Mouse (Mus musculus) intestine, embryonic 14.5 days (tissue): Measurements from ENCODE around the gene B4galt2. TPM values are rescaled to one million over a fixed set of nuclear protein-coding genes. Genes with fewer than 3 reads are reported as not detected.

Experiments
- ATAC-seq: fragments of 200-750 bp; cut with Nextera tagmentation; replicated peaks from 2 replicates; pipeline ENCODE4 v1.8.0; 2017; ENCODE audit warnings: low read depth, moderate number of reproducible peaks, moderate TSS enrichment, moderate library complexity; ENCODE audit not compliant: low FRiP score, low TSS enrichment
- DNase-seq: peaks from one replicate; pipeline ENCODE4 v3.0.0-alpha.2; 2018; ENCODE audit warnings: low spot score
- H3K27ac ChIP-seq: fragments of 300-500 bp; sonication (generic); 2 replicates; pipeline ENCODE4 v1.5.1; 2014; ENCODE audit warnings: low read depth, mild to moderate bottlenecking, control low read depth
- H3K27me3 ChIP-seq: fragments of 300-500 bp; sonication (generic); replicated peaks from 2 replicates; pipeline ENCODE4 v1.6.1; 2014; ENCODE audit warnings: low read length, control low read depth; ENCODE audit not compliant: control insufficient read depth, insufficient read depth
- H3K36me3 ChIP-seq: fragments of 300-500 bp; sonication (generic); 2 replicates; pipeline ENCODE4 v1.6.1; 2014; ENCODE audit warnings: low read length, control low read depth; ENCODE audit not compliant: control insufficient read depth, insufficient read depth
- H3K4me1 ChIP-seq: fragments of 300-500 bp; sonication (generic); replicated peaks from 2 replicates; pipeline ENCODE4 v1.6.1; 2014; ENCODE audit warnings: low read length, control low read depth, mixed read lengths; ENCODE audit not compliant: control insufficient read depth, insufficient read depth
- H3K4me2 ChIP-seq: fragments of 300-500 bp; sonication (generic); 2 replicates; pipeline ENCODE4 v1.6.1; 2014; ENCODE audit warnings: low read length
- H3K4me3 ChIP-seq: fragments of 300-500 bp; sonication (generic); 2 replicates; pipeline ENCODE4 v1.5.1; 2014; ENCODE audit warnings: low read depth, low read length, control low read depth, mixed read lengths
- H3K9ac ChIP-seq: fragments of 300-500 bp; sonication (generic); 2 replicates; pipeline ENCODE4 v1.6.1; 2014; ENCODE audit warnings: mild to moderate bottlenecking, low read length
- H3K9me3 ChIP-seq: fragments of 300-500 bp; sonication (generic); 2 replicates; pipeline ENCODE4 v1.6.1; 2016; ENCODE audit warnings: low read length, control low read depth; ENCODE audit not compliant: control insufficient read depth
- WGBS: fragments of 180-500 bp; shearing (Covaris S2); extraction: QIAGEN DNeasy Blood & Tissue Kit; methylation state at CpG from one replicate; pipeline ENCODE4 v1.1.7; 2014; 5-methylcytosine and 5-hydroxymethylcytosine counted together
- polyA plus RNA-seq: library from polyadenylated mRNA; unstranded; fragments of >200 nt; fragmentation: Nextera tagmentation; extraction: Ambion mirVana; gene quantifications from 2 replicates; pipeline ENCODE4 v1.2.1, GENCODE M21; 2014

B4galt2 gene
- polyA plus RNA-seq, 1 experiment from 2014 or later: 30.6 TPM

DNA sequence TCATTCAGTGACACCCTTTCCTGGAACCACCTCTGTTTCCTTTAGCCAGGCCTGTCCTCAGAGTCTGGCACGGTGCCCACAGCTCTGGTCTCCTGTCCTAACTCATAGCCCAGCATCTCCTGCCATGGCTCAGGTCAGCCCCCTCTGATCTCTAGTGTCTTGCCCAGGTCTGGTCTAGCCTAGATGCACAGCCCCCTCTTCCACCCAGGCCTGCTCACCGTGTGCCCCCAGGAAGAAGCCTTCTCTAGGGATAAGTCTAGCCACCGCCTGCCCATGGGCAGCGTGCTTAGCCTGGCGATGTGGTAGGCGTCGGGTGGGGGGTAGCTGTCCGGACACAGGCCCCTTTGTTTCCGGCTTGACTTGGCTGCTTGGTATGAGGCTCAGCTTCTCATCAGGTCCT, 28.1 kb downstream of the B4galt2 start:
- DNase-seq (no peak), ATAC-seq (no peak)
- Histone ChIP-seq H3K4me1 (no peaks in the 10 kb centered on the region), H3K4me2 (no peak overlapping the region), H3K36me3 (peaks cover 14% of the 10 kb centered on the region), H3K27ac (no peak overlapping the region), H3K9me3 (no peaks in the 10 kb centered on the region), H3K9ac (no peak overlapping the region), H3K27me3 (no peaks in the 10 kb centered on the region), H3K4me3 (no peak overlapping the region)
- 75% methylated on average over 9 of the region's 9 CpGs for WGBS

DNA sequence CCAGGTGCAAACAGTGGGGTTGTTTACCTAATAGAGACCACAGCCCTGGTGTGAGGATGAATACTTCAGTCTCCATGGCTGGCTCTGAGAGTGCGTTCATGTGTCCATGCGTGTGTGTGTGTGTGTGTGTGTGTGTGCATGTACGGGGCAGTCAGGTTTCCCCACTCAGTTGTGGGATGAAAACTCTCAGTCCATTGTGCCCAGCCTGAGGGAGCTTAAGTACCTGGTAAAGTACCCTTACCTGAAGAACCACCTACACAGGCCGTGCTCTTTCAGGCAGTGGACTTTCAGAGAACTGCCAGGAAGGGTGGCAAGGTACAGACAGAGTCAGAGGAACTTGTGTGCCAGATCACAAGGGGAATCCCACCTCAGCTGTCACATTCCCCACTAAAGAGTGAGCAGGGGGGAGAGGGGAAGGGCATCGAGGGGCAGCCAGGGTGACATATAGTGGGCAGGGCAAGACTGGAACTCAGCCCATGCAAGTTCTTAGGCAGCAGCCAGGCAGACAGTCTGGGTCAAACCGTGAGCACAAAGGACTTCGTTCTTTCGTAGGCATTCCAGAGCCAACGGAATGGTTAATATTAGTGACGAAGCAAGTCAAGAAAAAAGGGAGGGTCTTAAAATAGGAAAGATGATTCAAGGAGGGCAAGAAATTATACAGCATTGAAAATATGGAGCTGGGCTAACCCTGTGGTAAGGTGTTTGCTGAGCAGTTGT, 31.0 kb downstream of the B4galt2 start:
- Histone ChIP-seq H3K36me3 (peaks cover 7% of the 10 kb centered on the region), H3K9me3 (no peaks in the 10 kb centered on the region), H3K27me3 (no peaks in the 10 kb centered on the region), H3K4me2 (no peak overlapping the region), H3K4me3 (no peak overlapping the region), H3K9ac (no peak overlapping the region), H3K27ac (no peak overlapping the region), H3K4me1 (no peaks in the 10 kb centered on the region)
- ATAC-seq (no peak), DNase-seq (no peak)
- 82% methylated on average over 10 of the region's 10 CpGs for whole genome bisulfite sequencing

DNA sequence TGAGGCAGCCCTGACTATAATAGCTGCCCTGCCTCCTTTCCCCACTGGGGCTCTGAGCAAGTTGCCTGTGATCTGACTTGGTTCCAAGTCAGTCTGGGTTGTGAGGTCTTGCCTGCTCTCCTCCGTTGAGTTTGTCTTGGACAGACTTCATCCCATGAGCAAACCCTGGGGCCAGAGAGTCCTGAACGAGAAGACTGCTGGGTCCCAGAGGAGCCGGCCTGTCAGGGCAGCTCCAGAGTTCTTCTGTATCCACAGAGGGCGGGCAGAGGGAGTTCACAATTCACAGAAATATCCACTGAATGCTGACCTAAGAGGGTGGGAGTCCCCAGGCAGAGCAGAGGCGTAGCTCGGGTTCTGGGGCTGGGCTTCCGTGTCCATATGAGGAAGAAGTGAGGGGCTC, 32.4 kb downstream of the B4galt2 start:
- Histone ChIP-seq H3K27ac (no peak overlapping the region), H3K4me2 (no peak overlapping the region), H3K9me3 (no peaks in the 10 kb centered on the region), H3K27me3 (no peaks in the 10 kb centered on the region), H3K4me3 (no peak overlapping the region), H3K9ac (no peak overlapping the region), H3K36me3 (peaks cover 9% of the 10 kb centered on the region), H3K4me1 (no peaks in the 10 kb centered on the region)
- DNase-seq: no peak
- WGBS: 73% methylated on average over 7 of the region's 7 CpGs
- no peak for ATAC-seq

DNA sequence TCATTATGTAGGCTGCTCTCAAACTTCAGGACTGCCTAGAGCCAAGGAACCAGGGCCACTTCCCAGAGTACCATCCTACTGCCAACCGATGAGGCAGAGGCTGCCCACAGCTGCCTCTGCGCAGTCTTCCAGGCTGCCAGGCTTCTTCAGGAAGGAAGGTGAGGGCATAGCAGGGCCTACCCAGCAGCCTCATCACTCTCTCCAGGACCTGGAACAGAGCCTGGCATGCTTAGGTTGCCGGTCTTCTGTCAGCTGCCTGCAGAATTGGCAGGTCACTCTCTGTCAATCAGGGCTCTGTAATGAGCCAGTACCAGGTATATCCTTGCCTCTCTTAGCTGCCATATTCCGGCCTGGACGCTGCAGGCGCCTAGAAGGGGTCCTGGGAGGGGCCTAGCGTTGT, 33.1 kb downstream of the B4galt2 start:
- Histone ChIP-seq H3K4me3 (no peak overlapping the region), H3K27ac (no peak overlapping the region), H3K27me3 (no peaks in the 10 kb centered on the region), H3K9ac (no peak overlapping the region), H3K9me3 (no peaks in the 10 kb centered on the region), H3K4me2 (no peak overlapping the region), H3K36me3 (peaks cover 12% of the 10 kb centered on the region), H3K4me1 (no peaks in the 10 kb centered on the region)
- ATAC-seq (no peak), DNase-seq (no peak)
- 81% methylated on average over 7 of the region's 7 CpGs for WGBS

DNA sequence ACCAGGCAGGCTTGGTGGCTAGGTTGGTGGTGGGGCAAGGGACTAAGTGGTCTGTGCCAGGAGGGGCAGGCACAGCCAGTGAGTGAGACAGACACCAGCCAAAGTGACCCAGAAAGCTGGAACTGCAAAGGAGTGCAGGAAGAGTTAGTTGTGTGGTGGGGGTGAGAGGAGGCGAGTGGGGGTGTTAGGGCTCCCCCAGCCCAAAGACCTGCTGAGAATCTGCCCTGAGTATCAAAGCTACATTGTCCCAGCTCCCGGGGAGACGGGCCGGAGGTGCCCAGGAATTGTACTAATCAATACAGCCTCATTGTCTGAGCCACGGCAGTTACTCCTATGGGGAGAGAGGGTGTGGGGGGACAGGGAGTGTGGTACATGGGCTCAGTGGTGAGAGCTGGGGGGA, 33.8 kb downstream of the B4galt2 start:
- Histone ChIP-seq H3K27ac (no peak overlapping the region), H3K4me1 (no peaks in the 10 kb centered on the region), H3K9me3 (no peaks in the 10 kb centered on the region), H3K4me2 (no peak overlapping the region), H3K9ac (no peak overlapping the region), H3K36me3 (peaks cover 12% of the 10 kb centered on the region), H3K4me3 (no peak overlapping the region), H3K27me3 (no peaks in the 10 kb centered on the region)
- WGBS: 68% methylated on average over 5 of the region's 5 CpGs
- DNase-seq: no peak
- no peak for ATAC-seq

DNA sequence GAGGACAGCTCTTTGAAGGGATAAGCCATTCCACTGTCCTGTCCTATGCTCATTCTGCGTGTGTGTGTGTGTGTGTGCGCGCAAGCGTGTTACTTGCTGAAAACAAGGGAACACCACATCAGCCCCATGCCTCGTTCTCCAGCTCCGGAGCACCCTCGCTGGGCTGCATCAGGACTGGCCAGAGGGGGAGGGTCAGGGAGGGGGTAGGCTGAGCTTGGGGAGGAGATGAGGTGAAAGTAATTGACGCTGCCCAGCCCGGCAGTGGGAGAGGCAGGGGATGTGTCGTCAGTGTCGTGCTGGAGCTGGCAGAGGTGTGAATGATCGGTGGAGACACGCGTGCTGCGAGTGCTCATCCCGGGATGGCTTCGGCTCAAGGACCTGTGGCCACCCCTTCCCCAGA, 34.2 kb downstream of the B4galt2 start:
- H3K4me3 ChIP-seq: no peak overlapping the region
- WGBS: 54% methylated on average over 17 of the region's 17 CpGs
- ATAC-seq (no peak), DNase-seq (no peak)
- H3K27me3 ChIP-seq: no peaks in the 10 kb centered on the region
- H3K4me1 ChIP-seq: no peaks in the 10 kb centered on the region
- H3K36me3 ChIP-seq: peaks cover 12% of the 10 kb centered on the region
- no peak overlapping the region for H3K27ac ChIP-seq
- no peak overlapping the region for H3K4me2 ChIP-seq
- no peak overlapping the region for H3K9ac ChIP-seq
- H3K9me3 ChIP-seq: no peaks in the 10 kb centered on the region

DNA sequence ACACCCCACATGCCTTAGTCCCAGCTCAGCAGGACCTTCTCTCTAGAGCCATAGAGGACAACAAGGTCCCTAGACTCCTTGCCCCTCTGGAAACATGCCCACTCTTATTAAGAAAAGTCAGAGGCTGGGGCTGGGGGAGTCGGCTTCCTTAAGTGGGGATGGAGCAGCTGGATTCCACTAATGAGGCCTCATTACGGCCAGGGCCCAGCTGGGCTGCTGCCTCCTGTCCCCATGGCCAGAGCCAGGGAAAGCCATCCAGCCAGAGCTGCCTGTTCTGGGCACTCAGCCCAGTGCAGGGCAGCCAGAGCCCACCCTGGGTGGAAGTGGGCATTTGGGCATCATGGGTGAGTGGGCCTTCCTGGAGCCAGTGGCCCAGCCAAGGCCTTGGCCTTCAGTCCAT, 36.3 kb downstream of the B4galt2 start:
- peaks cover 12% of the 10 kb centered on the region for H3K36me3 ChIP-seq
- H3K27me3 ChIP-seq: no peaks in the 10 kb centered on the region
- no peaks in the 10 kb centered on the region for H3K9me3 ChIP-seq
- DNase-seq: no peak
- no peak for ATAC-seq
- no peak overlapping the region for H3K27ac ChIP-seq
- H3K4me2 ChIP-seq: no peak overlapping the region
- H3K4me3 ChIP-seq: no peak overlapping the region
- no peaks in the 10 kb centered on the region for H3K4me1 ChIP-seq
- WGBS: 58% methylated on average over 2 of the region's 2 CpGs
- no peak overlapping the region for H3K9ac ChIP-seq

DNA sequence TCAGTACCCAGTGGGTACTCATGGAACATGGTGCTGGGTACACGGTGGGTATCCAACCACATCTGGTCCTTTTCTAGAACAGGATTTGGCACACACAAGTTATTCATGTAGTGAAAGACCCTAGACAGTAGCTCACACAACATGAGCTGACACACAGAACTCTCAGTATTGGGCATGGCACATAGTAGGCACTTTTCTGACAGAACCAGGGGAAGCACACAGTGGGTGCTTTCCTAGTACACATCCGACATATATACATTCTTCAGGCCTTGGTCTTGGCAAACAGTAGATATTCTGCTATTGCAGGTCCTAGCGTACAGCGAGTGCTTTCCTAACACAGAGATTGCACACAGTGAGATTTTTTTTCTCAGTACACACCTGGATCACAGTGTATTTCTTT, 37.0 kb downstream of the B4galt2 start:
- H3K4me2 ChIP-seq: no peak overlapping the region
- H3K27me3 ChIP-seq: no peaks in the 10 kb centered on the region
- H3K27ac ChIP-seq: no peak overlapping the region
- H3K4me1 ChIP-seq: no peaks in the 10 kb centered on the region
- ATAC-seq: no peak
- peaks cover 12% of the 10 kb centered on the region for H3K36me3 ChIP-seq
- H3K9me3 ChIP-seq: no peaks in the 10 kb centered on the region
- no peak overlapping the region for H3K9ac ChIP-seq
- no peak overlapping the region for H3K4me3 ChIP-seq
- no peak for DNase-seq
- 95% methylated on average over 4 of the region's 4 CpGs for WGBS

DNA sequence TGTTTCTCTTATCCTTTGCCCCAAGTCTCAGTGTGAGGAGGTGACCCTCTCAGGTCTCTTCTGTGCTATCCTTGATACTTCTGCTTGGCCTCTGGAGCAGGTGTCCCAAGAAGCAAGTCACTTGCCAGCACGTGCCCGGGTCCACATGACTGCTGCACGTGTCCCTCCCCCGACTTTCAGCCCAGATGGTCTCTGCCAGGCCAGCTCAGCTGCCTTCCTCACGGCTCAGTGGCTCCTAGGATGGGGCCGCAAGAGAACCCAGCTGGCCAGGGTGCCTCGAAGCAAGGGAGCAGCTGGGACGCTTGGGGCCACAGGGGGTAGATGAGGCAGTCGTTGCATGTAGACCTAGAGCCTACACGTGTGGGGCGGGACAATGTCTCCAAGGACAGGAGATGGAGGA, 38.0 kb downstream of the B4galt2 start:
- Histone ChIP-seq H3K9ac (no peak overlapping the region), H3K27ac (no peak overlapping the region), H3K4me1 (no peaks in the 10 kb centered on the region), H3K4me2 (no peak overlapping the region), H3K4me3 (no peak overlapping the region), H3K9me3 (no peaks in the 10 kb centered on the region), H3K27me3 (no peaks in the 10 kb centered on the region), H3K36me3 (peaks cover 12% of the 10 kb centered on the region)
- ATAC-seq (no peak), DNase-seq (no peak)
- WGBS: 85% methylated on average over 11 of the region's 11 CpGs
